Mouse (Mus musculus) lung, adult 2 months (tissue): ENCODE measurements around the gene Ppargc1a.

ENCODE experiments used
- CTCF ChIP-seq: fragments of 200-500 bp; IDR thresholded peaks from 2 replicates; pipeline ENCODE4 v1.5.1; 2011; ENCODE audit warnings: mild to moderate bottlenecking, low read length, control low read depth; ENCODE audit not compliant: insufficient read depth
- POLR2A ChIP-seq: fragments of 200-500 bp; IDR thresholded peaks from 2 replicates; pipeline ENCODE4 v1.6.1; 2011; ENCODE audit warnings: low read depth, mild to moderate bottlenecking, control low read depth, low read length, borderline replicate concordance; ENCODE audit errors: extremely low read depth

DNA sequence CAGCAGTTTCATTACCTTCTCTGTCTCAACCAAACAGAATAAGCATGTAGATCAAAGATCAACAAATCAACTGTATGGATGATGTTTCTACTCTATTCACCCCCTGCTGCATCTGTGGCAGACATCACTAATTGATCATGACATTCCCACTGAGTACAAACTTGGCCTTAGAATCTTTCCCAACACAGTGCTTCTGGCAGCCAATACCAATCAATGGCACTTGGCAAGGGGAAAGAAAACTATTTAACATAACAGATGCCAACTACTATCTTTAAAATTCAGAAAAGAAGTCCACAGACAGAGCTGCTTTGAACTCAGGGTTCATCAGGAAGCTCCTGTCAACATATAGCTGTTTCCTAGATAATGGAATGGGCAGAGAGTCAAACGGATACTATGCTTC lies 83.8 kb downstream of the Ppargc1a start:
- TF ChIP-seq CTCF: no peak
- no peak for TF ChIP-seq POLR2A
